Mouse (Mus musculus) heart, embryonic 14.5 days (tissue): ENCODE results near the gene D630023F18Rik. TPM values are rescaled to one million over a fixed set of nuclear protein-coding genes. Genes with fewer than 3 reads are reported as not detected.

Source experiments
- ATAC-seq: fragments of 200-750 bp; cut with Nextera tagmentation; 2 replicates; pipeline ENCODE4 v1.8.0; 2017; ENCODE audit warnings: low read depth, moderate TSS enrichment; ENCODE audit not compliant: insufficient number of reproducible peaks, insufficient read depth, low FRiP score
- H3K27ac ChIP-seq, 2 experiments: fragments of 200-500 bp in 1 of 2; fragments of 300-500 bp in 1 of 2; sonication (generic) in 1 of 2; replicated peaks in 1 of 2; 2 replicates each; pipeline ENCODE4 v1.5.1; 2012 to 2014; ENCODE audit warnings: low read depth in 2 of 2, low read length in 2 of 2, control low read depth in 1 of 2, mild to moderate bottlenecking in 1 of 2, mixed read lengths in 1 of 2; ENCODE audit not compliant: control insufficient read depth in 1 of 2, insufficient read depth in 1 of 2
- H3K27me3 ChIP-seq: fragments of 300-500 bp; sonication (generic); 2 replicates; pipeline ENCODE4 v1.6.1; 2014; ENCODE audit warnings: mild to moderate bottlenecking, low read length, control low read depth; ENCODE audit not compliant: control insufficient read depth, insufficient read depth
- H3K36me3 ChIP-seq: fragments of 300-500 bp; sonication (generic); 2 replicates; pipeline ENCODE4 v1.6.1; 2014; ENCODE audit warnings: mild to moderate bottlenecking, control low read depth, low read length, mixed read lengths; ENCODE audit not compliant: control insufficient read depth, insufficient read depth
- H3K4me1 ChIP-seq, 2 experiments: fragments of 200-500 bp in 1 of 2; fragments of 300-500 bp in 1 of 2; sonication (generic) in 1 of 2; 2 replicates each; pipeline ENCODE4 v1.6.1; 2012 to 2014; ENCODE audit warnings: low read length in 2 of 2, control low read depth in 1 of 2, mixed read lengths in 1 of 2; ENCODE audit not compliant: control insufficient read depth in 2 of 2, insufficient read depth in 2 of 2
- H3K4me2 ChIP-seq: fragments of 300-500 bp; sonication (generic); 2 replicates; pipeline ENCODE4 v1.6.1; 2014; ENCODE audit warnings: mild to moderate bottlenecking, low read length
- H3K4me3 ChIP-seq, 2 experiments: fragments of 200-500 bp in 1 of 2; fragments of 300-500 bp in 1 of 2; sonication (generic) in 1 of 2; 2 replicates each; pipeline ENCODE4 v1.5.1; 2012 to 2014; ENCODE audit warnings: low read length in 2 of 2, mild to moderate bottlenecking in 2 of 2, control low read depth in 1 of 2, low read depth in 1 of 2, moderate library complexity in 1 of 2; ENCODE audit not compliant: control insufficient read depth in 1 of 2, insufficient read depth in 1 of 2
- H3K9ac ChIP-seq: fragments of 300-500 bp; sonication (generic); 2 replicates; pipeline ENCODE4 v1.6.1; 2014; ENCODE audit warnings: mild to moderate bottlenecking, low read length
- H3K9me3 ChIP-seq: fragments of 300-500 bp; sonication (generic); 2 replicates; pipeline ENCODE4 v1.6.1; 2016; ENCODE audit warnings: low read length, control low read depth; ENCODE audit not compliant: control insufficient read depth
- WGBS: fragments of 180-500 bp; shearing (Covaris S2); extraction: QIAGEN DNeasy Blood & Tissue Kit; methylation state at CpG from one replicate; pipeline ENCODE4 v1.1.7; 2014; 5-methylcytosine and 5-hydroxymethylcytosine counted together
- polyA plus RNA-seq: library from polyadenylated mRNA; unstranded; fragments of >200 nt; fragmentation: Nextera tagmentation; extraction: Ambion mirVana; gene quantifications from 2 replicates; pipeline ENCODE4 v1.2.1, GENCODE M21; 2014

Gene D630023F18Rik
- polyA plus RNA-seq, 1 experiment from 2014 or later, result 0.43 TPM

DNA sequence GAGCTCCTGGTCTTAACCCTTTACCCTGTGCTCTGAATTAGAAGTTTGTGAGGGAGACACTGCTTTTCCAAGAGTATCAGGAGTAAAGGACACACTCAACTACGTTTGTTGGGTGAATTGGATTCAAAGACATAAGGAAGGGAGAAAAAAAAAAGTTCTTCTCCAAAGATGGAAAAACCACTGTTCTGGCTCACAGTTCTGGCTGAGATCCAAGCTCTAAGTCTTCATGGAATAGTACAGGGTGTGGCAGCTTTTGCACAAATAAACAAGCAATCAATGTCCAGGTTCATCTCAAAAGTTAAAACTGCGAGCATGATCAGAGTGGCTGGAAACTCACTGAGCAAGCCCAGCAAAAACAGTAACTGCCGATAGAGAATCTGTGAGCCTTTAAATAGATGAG, 25.0 kb upstream of the D630023F18Rik start:
- no peak overlapping the region for H3K4me2 ChIP-seq
- no peaks in the 10 kb centered on the region for H3K36me3 ChIP-seq
- H3K27ac ChIP-seq, result no peak overlapping the region
- no peak overlapping the region for H3K9ac ChIP-seq
- WGBS, result 75% methylated on average over 3 of the region's 3 CpGs
- no peaks in the 10 kb centered on the region for H3K9me3 ChIP-seq
- no peak for ATAC-seq
- H3K27me3 ChIP-seq, result no peaks in the 10 kb centered on the region
- H3K4me1 ChIP-seq, result no peaks in the 10 kb centered on the region
- no peak overlapping the region for H3K4me3 ChIP-seq

DNA sequence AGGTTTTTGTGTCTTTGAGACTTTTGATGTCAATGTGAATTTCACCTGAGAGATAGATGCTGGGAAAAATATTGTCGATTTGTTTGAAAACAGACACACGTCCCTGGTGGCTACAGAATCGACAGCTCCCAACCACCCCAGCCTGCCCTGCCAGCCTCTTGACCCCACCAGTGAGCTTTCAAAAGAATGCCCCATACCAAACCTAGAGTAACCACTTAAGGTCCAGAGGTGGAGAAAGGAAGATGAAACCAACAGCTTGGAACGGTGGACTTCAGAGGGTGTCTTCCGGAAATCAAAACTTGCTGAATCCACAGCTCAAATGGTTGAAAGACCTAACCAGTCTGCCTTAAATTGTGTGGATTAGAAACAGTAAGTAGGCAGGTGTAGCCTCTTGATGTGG, 24.3 kb upstream of the D630023F18Rik start:
- H3K36me3 ChIP-seq, result no peaks in the 10 kb centered on the region
- H3K27ac ChIP-seq, result no peak overlapping the region
- ATAC-seq, result no peak
- no peaks in the 10 kb centered on the region; the same call in 1 of the 2 replicates for H3K9me3 ChIP-seq
- H3K9ac ChIP-seq, result no peak overlapping the region
- H3K4me2 ChIP-seq, result no peak overlapping the region
- no peaks in the 10 kb centered on the region for H3K27me3 ChIP-seq
- H3K4me1 ChIP-seq, result no peaks in the 10 kb centered on the region
- H3K4me3 ChIP-seq, result no peak overlapping the region
- 85% methylated on average over 5 of the region's 5 CpGs for WGBS

DNA sequence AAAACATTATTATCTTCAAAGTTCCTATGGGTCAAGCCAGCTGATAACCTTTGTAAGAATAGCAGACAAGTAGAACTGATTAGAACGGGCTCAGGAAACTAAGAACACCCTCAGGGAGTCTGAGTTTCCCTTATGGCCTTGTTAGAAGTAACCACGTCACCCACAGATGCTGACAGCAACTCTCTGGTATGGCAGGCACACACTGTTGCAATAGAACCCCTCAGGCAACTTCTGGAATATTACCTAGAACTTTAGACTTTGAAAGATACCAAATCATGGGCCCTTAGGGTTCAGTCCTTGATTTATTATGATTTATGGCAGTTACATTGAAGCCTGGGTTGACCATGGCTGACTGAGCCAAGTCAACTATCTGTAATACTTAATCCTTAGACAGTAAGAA, 23.6 kb upstream of the D630023F18Rik start:
- Histone ChIP-seq H3K36me3 (no peaks in the 10 kb centered on the region), H3K9ac (no peak overlapping the region), H3K27me3 (no peaks in the 10 kb centered on the region), H3K4me1 (no peaks in the 10 kb centered on the region), H3K4me2 (no peak overlapping the region), H3K4me3 (no peak overlapping the region), H3K9me3 (no peaks in the 10 kb centered on the region; the same call in 1 of the 2 replicates), H3K27ac (no peak overlapping the region)
- ATAC-seq, result no peak
- WGBS, result 28% methylated on average over 2 of the region's 2 CpGs

DNA sequence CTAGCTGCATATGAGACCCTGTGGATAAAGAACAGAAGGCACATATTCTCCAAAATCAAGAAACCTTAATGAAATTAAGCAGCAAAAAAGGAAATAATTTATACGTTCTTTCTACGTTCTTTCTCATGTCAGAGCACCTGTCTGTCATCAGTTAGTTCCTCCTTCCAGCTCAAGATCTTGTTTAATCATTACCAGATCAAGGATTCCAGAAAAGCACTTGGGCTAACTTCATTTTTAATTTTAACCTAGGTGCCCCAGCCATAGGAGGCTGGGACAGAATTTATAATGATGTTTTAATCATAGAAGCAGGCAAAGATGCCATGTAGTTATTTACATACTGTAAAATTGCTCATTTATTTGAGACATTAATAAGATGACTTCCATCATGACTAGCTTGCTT, 21.8 kb upstream of the D630023F18Rik start:
- WGBS, result 88% methylated on average over 2 of the region's 2 CpGs
- H3K9me3 ChIP-seq, result no peaks in the 10 kb centered on the region; the same call in 1 of the 2 replicates
- no peak overlapping the region for H3K27ac ChIP-seq
- no peaks in the 10 kb centered on the region for H3K27me3 ChIP-seq
- H3K4me3 ChIP-seq, result no peak overlapping the region
- no peaks in the 10 kb centered on the region for H3K36me3 ChIP-seq
- H3K4me1 ChIP-seq, result no peaks in the 10 kb centered on the region
- no peak for ATAC-seq
- no peak overlapping the region for H3K9ac ChIP-seq
- no peak overlapping the region for H3K4me2 ChIP-seq

DNA sequence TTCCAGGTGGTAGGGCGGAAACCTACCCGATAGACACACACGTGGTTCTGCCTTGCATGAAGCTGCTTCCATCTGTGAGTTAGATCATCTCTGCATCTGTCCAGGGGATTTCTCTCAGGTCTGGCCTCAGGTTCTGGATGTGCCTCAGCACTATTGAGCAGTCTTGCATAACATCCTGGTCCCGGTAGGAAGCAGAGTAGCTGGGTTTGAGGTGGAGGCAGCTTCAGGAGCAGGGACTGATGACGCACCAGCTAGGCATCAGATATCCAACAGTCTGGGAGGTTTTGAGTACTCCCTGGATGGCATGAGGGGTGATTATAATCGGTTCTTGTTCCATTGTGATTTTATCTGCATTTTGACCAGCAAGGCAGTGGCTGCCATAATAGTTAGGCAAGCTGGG, 14.5 kb upstream of the D630023F18Rik start:
- H3K27me3 ChIP-seq, result no peaks in the 10 kb centered on the region
- no peak overlapping the region for H3K4me3 ChIP-seq
- H3K36me3 ChIP-seq, result no peaks in the 10 kb centered on the region
- H3K9me3 ChIP-seq, result no peaks in the 10 kb centered on the region; the same call in 1 of the 2 replicates
- no peaks in the 10 kb centered on the region for H3K4me1 ChIP-seq
- H3K27ac ChIP-seq, result no peak overlapping the region
- H3K4me2 ChIP-seq, result no peak overlapping the region
- WGBS, result 74% methylated on average over 6 of the region's 6 CpGs
- no peak overlapping the region for H3K9ac ChIP-seq
- no peak for ATAC-seq

DNA sequence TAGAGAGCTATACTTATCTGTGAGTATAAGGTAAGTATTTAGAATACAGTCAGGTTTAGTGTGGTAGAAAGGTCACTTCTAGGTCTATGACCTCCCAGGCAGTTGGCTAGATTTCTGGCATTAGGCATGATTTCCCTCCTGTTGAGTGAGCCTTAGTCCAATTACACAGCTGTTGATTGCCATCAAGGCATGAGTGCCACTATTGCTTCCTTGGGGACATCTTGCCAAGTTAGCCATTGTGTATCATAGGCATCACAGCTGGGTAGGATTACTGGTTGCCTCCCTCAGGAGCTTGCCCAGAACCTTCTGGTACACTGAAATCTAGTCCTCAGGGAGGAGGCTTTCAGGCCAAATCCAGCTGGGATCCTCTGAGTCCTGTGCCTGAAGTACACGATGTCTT, 9.8 kb upstream of the D630023F18Rik start:
- H3K27ac ChIP-seq, result no peak overlapping the region
- H3K36me3 ChIP-seq, result no peaks in the 10 kb centered on the region
- no peaks in the 10 kb centered on the region for H3K4me1 ChIP-seq
- no peaks in the 10 kb centered on the region for H3K9me3 ChIP-seq
- ATAC-seq, result no peak
- 83% methylated on average over 1 of the region's 1 CpGs for WGBS
- H3K27me3 ChIP-seq, result no peaks in the 10 kb centered on the region
- no peak overlapping the region for H3K9ac ChIP-seq
- no peak overlapping the region for H3K4me3 ChIP-seq
- H3K4me2 ChIP-seq, result no peak overlapping the region

DNA sequence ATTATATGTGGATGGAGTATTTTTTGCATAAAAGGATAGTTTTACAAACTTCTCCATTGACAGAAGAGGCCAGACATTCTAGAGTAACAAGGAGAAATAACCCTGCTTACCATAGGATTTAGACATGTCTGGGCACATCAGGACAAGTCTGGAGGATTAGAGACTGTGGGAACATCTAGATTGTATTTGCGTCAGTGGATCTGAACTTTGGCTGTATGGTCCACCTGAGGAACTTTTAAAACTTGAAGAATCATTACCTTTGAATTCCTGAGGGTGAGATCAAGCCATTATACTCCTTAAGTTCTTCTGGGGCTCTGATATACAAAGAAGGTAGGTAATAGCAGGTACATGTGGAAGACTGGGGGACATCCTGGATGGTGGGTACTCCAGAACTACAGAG, 8.7 kb upstream of the D630023F18Rik start:
- Histone ChIP-seq H3K4me2 (no peak overlapping the region), H3K4me3 (no peak overlapping the region), H3K27ac (no peak overlapping the region), H3K9me3 (no peaks in the 10 kb centered on the region), H3K36me3 (no peaks in the 10 kb centered on the region), H3K4me1 (no peaks in the 10 kb centered on the region), H3K9ac (no peak overlapping the region), H3K27me3 (no peaks in the 10 kb centered on the region)
- no peak for ATAC-seq
- WGBS, result 87% methylated on average over 1 of the region's 1 CpGs

DNA sequence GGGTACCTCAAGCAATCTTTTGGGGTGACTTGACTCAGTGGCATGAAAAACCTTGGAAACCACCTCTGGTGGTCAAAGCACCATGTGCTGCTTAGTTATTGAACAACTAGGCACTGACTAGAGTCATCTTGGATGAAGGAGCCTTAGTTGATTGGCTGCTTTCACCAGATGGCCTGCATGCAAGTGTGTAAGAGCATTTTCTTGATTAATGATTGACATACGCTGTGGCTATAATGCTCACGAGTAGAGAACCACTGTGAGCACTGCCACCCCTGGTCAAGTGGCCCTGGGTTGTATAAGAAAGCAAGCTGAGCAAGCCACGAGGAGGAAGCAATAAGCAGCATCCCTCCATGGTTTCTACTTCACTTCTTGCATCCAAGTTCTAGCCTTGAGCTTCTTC, 7.2 kb upstream of the D630023F18Rik start:
- no peaks in the 10 kb centered on the region for H3K27me3 ChIP-seq
- 71% methylated on average over 3 of the region's 3 CpGs for WGBS
- no peaks in the 10 kb centered on the region for H3K4me1 ChIP-seq
- H3K4me3 ChIP-seq, result no peak overlapping the region
- H3K4me2 ChIP-seq, result no peak overlapping the region
- H3K9ac ChIP-seq, result no peak overlapping the region
- no peaks in the 10 kb centered on the region for H3K9me3 ChIP-seq
- H3K27ac ChIP-seq, result no peak overlapping the region
- ATAC-seq, result no peak
- H3K36me3 ChIP-seq, result no peaks in the 10 kb centered on the region
